Mouse (Mus musculus): ENCODE measurements at regions not wholly inside any gene's neighbourhood (a gene's known extent, or its start where the extent isn't known, plus 50 kb on each side); places are given as distances from the start of the nearest gene placed in this dataset.

- TF ChIP-seq ZC3H11A (IDR thresholded peaks at IDR 0.05; ENCODE audit: borderline replicate concordance, low read depth, low read length) (no peak), CHD2 (IDR thresholded peaks at IDR 0.05; ENCODE audit: low read depth, low read length) (no peak), ZNF384 (IDR thresholded peaks at IDR 0.05; ENCODE audit: low read depth, low read length) (no peak), MAFK (IDR thresholded peaks at IDR 0.05; ENCODE audit: insufficient read depth, low read depth, low read length) (no peak), HCFC1 (IDR thresholded peaks at IDR 0.05; ENCODE audit: borderline replicate concordance, insufficient read depth, low read length) (no peak)
These were observed 979.6 kb downstream of the Slc16a7 start for GRCm38 (mm10) chr10:124409633-124410032.

Measured in ES-E14 (cell line).